Mouse (Mus musculus): ENCODE results near the gene Pnpt1. TPM values are rescaled to one million over a fixed set of nuclear protein-coding genes. Genes with fewer than 3 reads are reported as not detected.
A peak's percentile ranks its signal among the peaks of the same experiment; 100 is the strongest.

The Pnpt1 gene
- 39.2 and 44.6 TPM in 2 replicates for polyA plus RNA-seq (2014; fragmentation: Nextera tagmentation; extraction: Ambion mirVana)

- H3K27me3 ChIP-seq (ENCODE audit: control insufficient read depth, insufficient read depth, low read length), result no peaks in the 10 kb centered on the region
- H3K4me3 ChIP-seq (ENCODE audit: low read depth, low read length), result peak within 1 kb of the TSS; percentile 82
- 6% methylated on average over 50 of the region's 50 CpGs for WGBS
- no peaks in the 10 kb centered on the region for H3K9me3 ChIP-seq (ENCODE audit: control insufficient read depth, low read length)
- DNase-seq (ENCODE audit: low spot score), result peak; percentile 94
- H3K4me1 ChIP-seq (replicated peaks; ENCODE audit: control insufficient read depth, insufficient read depth, low read length), result no peaks in the 10 kb centered on the region
- peak within 1 kb of the TSS; percentile 67 for H3K4me2 ChIP-seq (ENCODE audit: low read depth, low read length, severe bottlenecking)
- H3K36me3 ChIP-seq (ENCODE audit: control insufficient read depth, insufficient read depth, low read length), result peaks cover 3% of the 10 kb centered on the region; the same call in 1 of the 2 replicates
- H3K9ac ChIP-seq (ENCODE audit: low read length), result peak within 1 kb of the TSS; percentile 87
- 0 out of 2 replicates have a peak within 1 kb of the TSS, but pooled peaks have one; percentile 25 for H3K27ac ChIP-seq (ENCODE audit: low read depth, low read length)
- ATAC-seq (replicated peaks; ENCODE audit: low FRiP score), result peak; percentile 100
Observed at GRCm38 (mm10) chr11:29130385-29131355, at the start of gene Pnpt1. Pnpt1 (plus strand) TSS chr11:29130744.

GRCm38 (mm10) chr11:29092403-29092802 lies 38.1 kb upstream of the Pnpt1 start:
- Histone ChIP-seq H3K27me3 (ENCODE audit: control insufficient read depth, insufficient read depth, low read length) (no peaks in the 10 kb centered on the region), H3K9ac (ENCODE audit: low read length) (no peak overlapping the region), H3K9me3 (ENCODE audit: control insufficient read depth, low read length) (no peaks in the 10 kb centered on the region), H3K4me2 (ENCODE audit: low read depth, low read length, severe bottlenecking) (no peak overlapping the region), H3K36me3 (ENCODE audit: control insufficient read depth, insufficient read depth, low read length) (no peaks in the 10 kb centered on the region), H3K27ac (ENCODE audit: low read depth, low read length) (no peak overlapping the region), H3K4me1 (replicated peaks; ENCODE audit: control insufficient read depth, insufficient read depth, low read length) (no peaks in the 10 kb centered on the region), H3K4me3 (ENCODE audit: low read depth, low read length) (no peak overlapping the region)
- 82% methylated on average over 2 of the region's 2 CpGs for WGBS
- ATAC-seq (replicated peaks; ENCODE audit: low FRiP score) (no peak), DNase-seq (ENCODE audit: low spot score) (no peak)

GRCm38 (mm10) chr11:29098926-29099325 lies 31.6 kb upstream of the Pnpt1 start:
- ATAC-seq (replicated peaks; ENCODE audit: low FRiP score), result no peak
- WGBS, result 55% methylated on average over 2 of the region's 2 CpGs
- H3K4me1 ChIP-seq (replicated peaks; ENCODE audit: control insufficient read depth, insufficient read depth, low read length), result no peaks in the 10 kb centered on the region

GRCm38 (mm10) chr11:29129862-29130384 lies 621 bp upstream of the Pnpt1 start:
- WGBS, result 67% methylated on average over 11 of the region's 11 CpGs
- Histone ChIP-seq H3K9me3 (ENCODE audit: control insufficient read depth, low read length) (no peaks in the 10 kb centered on the region), H3K4me1 (replicated peaks; ENCODE audit: control insufficient read depth, insufficient read depth, low read length) (no peaks in the 10 kb centered on the region), H3K36me3 (ENCODE audit: control insufficient read depth, insufficient read depth, low read length) (peaks cover 3% of the 10 kb centered on the region; the same call in 1 of the 2 replicates), H3K27me3 (ENCODE audit: control insufficient read depth, insufficient read depth, low read length) (no peaks in the 10 kb centered on the region), H3K27ac (ENCODE audit: low read depth, low read length) (no peak overlapping the region), H3K4me2 (ENCODE audit: low read depth, low read length, severe bottlenecking) (peak overlapping the region; percentile 67; the same call in 1 of the 2 replicates), H3K9ac (ENCODE audit: low read length) (peak overlapping the region; percentile 87), H3K4me3 (ENCODE audit: low read depth, low read length) (peak overlapping the region; percentile 82)
- DNase-seq (ENCODE audit: low spot score) (no peak), ATAC-seq (replicated peaks; ENCODE audit: low FRiP score) (peak; percentile 62)

More at GRCm38 (mm10) chr11:29098926-29099325, 31.6 kb upstream of the Pnpt1 start:
- Histone ChIP-seq H3K4me2 (ENCODE audit: low read depth, low read length, severe bottlenecking) (no peak overlapping the region), H3K27ac (ENCODE audit: low read depth, low read length) (no peak overlapping the region), H3K9ac (ENCODE audit: low read length) (no peak overlapping the region), H3K27me3 (ENCODE audit: control insufficient read depth, insufficient read depth, low read length) (no peaks in the 10 kb centered on the region), H3K9me3 (ENCODE audit: control insufficient read depth, low read length) (no peaks in the 10 kb centered on the region), H3K4me3 (ENCODE audit: low read depth, low read length) (no peak overlapping the region), H3K36me3 (ENCODE audit: control insufficient read depth, insufficient read depth, low read length) (no peaks in the 10 kb centered on the region)
- DNase-seq (ENCODE audit: low spot score), result no peak

- 79% methylated on average over 1 of the region's 1 CpGs for WGBS
- no peak overlapping the region for H3K27ac ChIP-seq (ENCODE audit: low read depth, low read length)
- H3K9me3 ChIP-seq (ENCODE audit: control insufficient read depth, low read length), result no peaks in the 10 kb centered on the region
- DNase-seq (ENCODE audit: low spot score) (no peak), ATAC-seq (replicated peaks; ENCODE audit: low FRiP score) (no peak)
- no peak overlapping the region for H3K4me3 ChIP-seq (ENCODE audit: low read depth, low read length)
- peaks cover 2% of the 10 kb centered on the region; the same call in 1 of the 2 replicates for H3K36me3 ChIP-seq (ENCODE audit: control insufficient read depth, insufficient read depth, low read length)
- H3K4me1 ChIP-seq (replicated peaks; ENCODE audit: control insufficient read depth, insufficient read depth, low read length), result no peaks in the 10 kb centered on the region
- H3K27me3 ChIP-seq (ENCODE audit: control insufficient read depth, insufficient read depth, low read length), result no peaks in the 10 kb centered on the region
- H3K4me2 ChIP-seq (ENCODE audit: low read depth, low read length, severe bottlenecking), result no peak overlapping the region
- H3K9ac ChIP-seq (ENCODE audit: low read length), result no peak overlapping the region
Observed at GRCm38 (mm10) chr11:29140671-29141070, 10.1 kb downstream of the Pnpt1 start.

GRCm38 (mm10) chr11:29148901-29149300 lies 18.4 kb downstream of the Pnpt1 start:
- Histone ChIP-seq H3K4me1 (replicated peaks; ENCODE audit: control insufficient read depth, insufficient read depth, low read length) (no peaks in the 10 kb centered on the region), H3K9ac (ENCODE audit: low read length) (no peak overlapping the region), H3K27me3 (ENCODE audit: control insufficient read depth, insufficient read depth, low read length) (no peaks in the 10 kb centered on the region), H3K4me2 (ENCODE audit: low read depth, low read length, severe bottlenecking) (no peak overlapping the region), H3K27ac (ENCODE audit: low read depth, low read length) (no peak overlapping the region), H3K9me3 (ENCODE audit: control insufficient read depth, low read length) (no peaks in the 10 kb centered on the region), H3K4me3 (ENCODE audit: low read depth, low read length) (no peak overlapping the region), H3K36me3 (ENCODE audit: control insufficient read depth, insufficient read depth, low read length) (no peaks in the 10 kb centered on the region; the same call in 1 of the 2 replicates)
- no peak for ATAC-seq (replicated peaks; ENCODE audit: low FRiP score)
- DNase-seq (ENCODE audit: low spot score), result no peak
- 92% methylated on average over 2 of the region's 2 CpGs for WGBS

- WGBS, result 93% methylated on average over 4 of the region's 4 CpGs
- Histone ChIP-seq H3K9ac (ENCODE audit: low read length) (no peak overlapping the region), H3K9me3 (ENCODE audit: control insufficient read depth, low read length) (no peaks in the 10 kb centered on the region), H3K4me1 (replicated peaks; ENCODE audit: control insufficient read depth, insufficient read depth, low read length) (no peaks in the 10 kb centered on the region), H3K4me3 (ENCODE audit: low read depth, low read length) (no peak overlapping the region), H3K36me3 (ENCODE audit: control insufficient read depth, insufficient read depth, low read length) (no peaks in the 10 kb centered on the region; the same call in 1 of the 2 replicates), H3K27ac (ENCODE audit: low read depth, low read length) (no peak overlapping the region), H3K4me2 (ENCODE audit: low read depth, low read length, severe bottlenecking) (no peak overlapping the region), H3K27me3 (ENCODE audit: control insufficient read depth, insufficient read depth, low read length) (no peaks in the 10 kb centered on the region)
- DNase-seq (ENCODE audit: low spot score), result no peak
- no peak for ATAC-seq (replicated peaks; ENCODE audit: low FRiP score)
Observed at GRCm38 (mm10) chr11:29163569-29163968, 33.0 kb downstream of the Pnpt1 start.

GRCm38 (mm10) chr11:29171959-29172391 lies 41.4 kb downstream of the Pnpt1 start:
- Histone ChIP-seq H3K9ac (ENCODE audit: low read length) (peak overlapping the region; percentile 99), H3K4me3 (ENCODE audit: low read depth, low read length) (peak overlapping the region; percentile 97), H3K4me1 (replicated peaks; ENCODE audit: control insufficient read depth, insufficient read depth, low read length) (peaks cover 2% of the 10 kb centered on the region; the same call in 1 of the 2 replicates), H3K27ac (ENCODE audit: low read depth, low read length) (0 out of 2 replicates have a peak overlapping the region, but pooled peaks have one; percentile 10), H3K9me3 (ENCODE audit: control insufficient read depth, low read length) (no peaks in the 10 kb centered on the region), H3K27me3 (ENCODE audit: control insufficient read depth, insufficient read depth, low read length) (no peaks in the 10 kb centered on the region), H3K36me3 (ENCODE audit: control insufficient read depth, insufficient read depth, low read length) (no peaks in the 10 kb centered on the region), H3K4me2 (ENCODE audit: low read depth, low read length, severe bottlenecking) (peak overlapping the region; percentile 81)
- DNase-seq (ENCODE audit: low spot score) (peak; percentile 65), ATAC-seq (replicated peaks; ENCODE audit: low FRiP score) (peak; percentile 23)
- WGBS, result under 1% methylated on average over 34 of the region's 34 CpGs
